Mouse (Mus musculus) left cerebral cortex, adult 18-20 months (tissue): ENCODE data around the gene Scimp. TPM values are rescaled to one million over a fixed set of nuclear protein-coding genes. Genes with fewer than 3 reads are reported as not detected.
"Not testable (repeated sequence)": the region's sequence is repeated elsewhere in the genome, so short reads cannot be mapped to it uniquely, and the experiment has no call there.

Experiments
- DNase-seq, 2 experiments: peaks; one replicate each; pipeline ENCODE4 v3.0.0; 2021 to 2022; ENCODE audit warnings: low spot score in 2 of 2, mixed read lengths in 1 of 2
- total RNA-seq, 2 experiments: library from RNA; stranded (reverse); gene quantifications; 2 replicates each; pipeline ENCODE4 v1.2.3; 2021

Scimp gene
- total RNA-seq, 2 experiments from 2014 or later = not detected

- no peak for DNase-seq
Observed at GRCm38 (mm10) chr11:70811471-70812240, 730 bp downstream of the Scimp start.

DNA sequence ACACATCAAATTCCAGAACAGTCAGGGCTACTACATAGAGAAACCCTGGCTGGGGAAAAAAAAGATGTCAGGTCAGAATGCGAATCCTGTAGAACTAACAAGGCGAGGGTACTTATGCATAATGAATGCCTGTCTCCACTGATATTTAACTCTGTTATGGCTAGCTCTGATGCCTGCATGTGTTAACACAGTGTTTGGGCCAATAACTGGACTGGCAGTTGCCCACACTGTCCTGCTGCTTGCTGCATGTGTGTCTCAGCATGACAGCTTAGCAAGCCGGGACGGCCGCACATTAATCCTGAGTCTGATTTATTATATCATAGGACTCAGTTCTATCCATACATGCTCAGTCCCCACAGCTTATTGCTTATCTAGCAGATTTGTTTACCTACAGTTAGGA, 1.3 kb downstream of the Scimp start:
- no peak for DNase-seq

- no peak for DNase-seq
Observed at GRCm38 (mm10) chr11:70809011-70809410, 3.4 kb downstream of the Scimp start.

DNA sequence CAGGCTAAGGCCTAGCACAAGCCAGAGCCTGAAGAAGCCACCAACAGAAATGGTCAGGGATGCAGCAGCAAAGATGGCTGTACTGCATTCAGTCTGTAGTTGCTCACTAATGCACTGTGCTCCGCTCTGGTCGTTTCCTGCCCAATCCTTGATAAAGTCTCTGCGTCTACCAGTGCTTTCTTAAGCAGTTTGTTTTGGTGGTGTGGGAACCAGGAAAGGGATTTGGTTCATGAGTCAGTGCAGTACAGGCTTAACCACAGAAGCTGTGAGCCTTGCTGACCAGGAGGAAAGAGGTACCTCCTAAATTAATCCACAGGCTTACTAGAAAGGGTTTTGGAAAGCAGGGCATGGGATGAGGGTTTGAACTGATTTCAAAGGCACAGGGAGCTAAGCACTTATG, 4.3 kb downstream of the Scimp start:
- DNase-seq = no peak

DNA sequence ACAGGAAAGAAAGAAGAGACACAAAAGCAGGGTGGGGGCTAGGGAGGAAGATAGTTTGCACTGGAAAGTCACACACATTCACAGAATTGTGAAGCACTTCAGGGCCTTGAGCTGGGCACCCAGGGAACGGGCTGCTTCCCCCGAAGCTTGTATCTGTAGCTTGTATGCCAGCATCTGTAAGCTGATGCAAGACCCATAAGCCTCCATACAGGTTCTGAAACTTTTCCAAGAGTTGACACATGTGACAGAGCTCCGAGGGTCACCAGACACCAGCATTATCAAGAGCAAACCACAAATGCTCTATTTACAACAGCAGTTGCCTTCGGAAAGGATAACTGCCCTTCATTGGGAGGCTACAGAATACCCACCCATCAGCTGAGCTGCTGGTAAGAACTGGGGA, 4.8 kb downstream of the Scimp start:
- no peak for DNase-seq

DNA sequence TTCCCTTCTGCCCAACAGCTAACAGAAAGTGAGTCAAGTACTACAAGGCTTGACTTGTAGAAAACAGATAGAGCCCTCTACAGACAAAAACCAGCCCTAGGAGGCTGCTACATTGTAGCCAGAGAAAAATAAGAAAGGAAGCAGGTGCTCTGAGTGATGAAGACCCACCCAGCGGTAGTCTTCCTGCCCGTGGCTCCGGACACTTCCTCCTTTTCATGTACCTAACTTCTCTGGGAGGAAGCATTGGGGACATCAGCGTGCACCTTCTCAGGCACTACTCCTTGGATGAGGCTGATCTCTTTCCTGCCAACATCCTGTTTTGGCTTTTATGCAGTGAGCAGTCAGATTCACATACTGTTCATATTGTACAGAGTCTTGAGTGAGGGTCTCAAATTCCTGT, 5.7 kb downstream of the Scimp start:
- DNase-seq = no peak

DNA sequence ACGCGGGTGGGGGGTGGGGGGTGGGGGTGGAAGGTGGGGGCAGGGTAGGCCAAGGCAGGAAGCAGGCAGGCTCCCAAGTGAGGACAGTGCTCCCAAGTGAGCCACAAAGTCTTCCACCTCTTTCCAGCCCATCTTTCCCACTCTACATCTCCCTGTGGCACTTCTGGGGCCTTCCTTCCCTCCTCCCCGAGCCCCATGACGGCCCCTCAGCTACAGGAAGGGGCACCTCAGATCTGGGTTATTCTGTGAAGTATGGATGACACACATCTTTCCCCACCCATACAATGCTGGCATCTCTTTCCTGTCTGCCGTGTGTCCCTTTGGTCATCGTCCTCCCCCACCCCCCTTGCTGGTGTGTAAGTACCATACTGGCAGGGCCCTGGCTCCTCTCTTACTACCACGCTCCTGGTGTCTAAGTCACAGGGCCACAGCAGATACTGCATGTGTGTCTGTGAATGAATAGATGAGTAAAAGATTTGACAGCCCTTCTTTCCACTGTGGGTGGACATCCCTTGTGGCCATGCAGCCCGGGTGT, 6.7 kb downstream of the Scimp start:
- DNase-seq = no peak

DNA sequence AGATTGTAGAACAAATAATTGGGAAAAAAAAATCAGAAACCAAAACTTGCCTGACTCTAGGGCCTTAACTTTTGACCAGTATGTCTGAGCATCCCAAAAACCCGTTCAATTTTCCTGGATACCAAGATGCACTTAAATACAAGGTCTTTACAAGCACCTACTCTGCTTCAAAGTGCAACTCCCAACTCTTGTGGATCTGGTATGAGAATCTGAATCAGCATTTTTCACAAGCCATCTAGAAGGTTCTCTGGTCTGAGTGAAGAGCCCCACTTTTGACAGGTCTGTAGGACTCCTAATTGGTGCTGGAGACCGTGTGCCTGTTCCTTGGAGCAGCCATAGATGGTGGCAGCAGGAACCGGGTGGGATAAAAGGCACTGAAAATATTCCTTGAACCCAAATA, 8.0 kb downstream of the Scimp start:
- no peak for DNase-seq

DNA sequence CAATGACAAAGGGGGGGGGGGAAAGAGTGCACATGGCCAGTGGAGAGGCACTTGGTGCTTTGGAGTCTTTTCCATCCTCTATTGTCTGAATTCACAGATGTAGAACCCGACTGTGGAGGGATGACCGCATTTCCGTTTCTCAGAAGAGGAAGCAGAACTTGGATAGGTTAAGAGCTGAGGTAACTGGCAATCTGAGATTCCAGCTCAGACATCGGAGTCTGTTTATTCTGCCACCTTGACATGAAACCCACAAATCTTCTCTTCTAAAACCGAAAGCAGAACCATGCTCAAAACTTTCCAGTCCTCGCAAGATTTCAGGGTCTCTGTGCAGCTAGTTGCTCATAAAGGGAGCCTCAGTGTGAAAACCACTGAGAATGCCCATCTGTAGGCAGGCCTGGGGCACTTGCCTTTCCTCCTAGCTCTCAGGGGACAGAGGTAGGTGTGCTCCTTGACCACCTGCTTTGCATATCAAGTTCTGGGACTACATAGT, 8.6 kb downstream of the Scimp start:
- DNase-seq = no peak

DNA sequence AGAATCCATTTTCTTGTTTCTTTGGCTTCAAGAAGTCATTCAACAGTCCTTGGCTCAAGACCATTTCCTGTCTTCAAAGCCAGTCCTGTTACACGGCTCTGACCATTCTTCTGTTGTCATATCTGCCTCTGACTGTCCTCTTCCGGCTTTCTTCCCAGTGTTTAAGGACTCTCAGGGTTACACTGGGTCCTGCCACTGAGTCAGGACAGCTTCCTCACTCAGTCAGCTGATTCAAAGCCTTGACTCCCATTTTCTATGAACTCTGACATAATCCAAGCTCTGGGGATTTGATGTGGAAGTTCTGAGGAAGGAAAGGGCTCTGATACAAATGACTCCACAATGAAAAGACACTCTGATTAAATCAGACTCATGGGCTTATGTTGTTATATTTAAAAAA, 9.5 kb downstream of the Scimp start:
- DNase-seq = no peak

GRCm38 (mm10) chr11:70802208-70802864, 10.1 kb downstream of the Scimp start:
- DNase-seq = no peak

DNA sequence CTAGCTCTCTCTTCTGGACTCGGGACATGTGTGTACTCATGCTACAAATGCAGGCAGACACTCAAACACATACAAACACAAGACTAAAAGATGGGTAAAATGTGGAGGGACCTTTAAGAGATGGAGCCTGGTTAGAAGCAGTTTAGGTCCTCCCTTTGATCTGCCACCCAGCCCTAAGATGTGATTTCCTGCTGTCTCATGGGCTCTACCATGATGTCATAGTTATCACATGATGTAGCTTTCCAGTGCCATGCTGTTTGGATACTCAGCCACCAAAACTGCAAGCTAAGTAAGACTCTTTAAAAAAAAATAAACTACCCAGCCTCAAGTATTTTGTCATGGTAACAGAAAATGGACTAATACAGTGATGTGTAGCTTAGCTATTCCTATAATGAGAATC, 20.0 kb downstream of the Scimp start:
- no peak for DNase-seq

GRCm38 (mm10) chr11:70791676-70792075, 20.7 kb downstream of the Scimp start:
- DNase-seq = no peak

DNA sequence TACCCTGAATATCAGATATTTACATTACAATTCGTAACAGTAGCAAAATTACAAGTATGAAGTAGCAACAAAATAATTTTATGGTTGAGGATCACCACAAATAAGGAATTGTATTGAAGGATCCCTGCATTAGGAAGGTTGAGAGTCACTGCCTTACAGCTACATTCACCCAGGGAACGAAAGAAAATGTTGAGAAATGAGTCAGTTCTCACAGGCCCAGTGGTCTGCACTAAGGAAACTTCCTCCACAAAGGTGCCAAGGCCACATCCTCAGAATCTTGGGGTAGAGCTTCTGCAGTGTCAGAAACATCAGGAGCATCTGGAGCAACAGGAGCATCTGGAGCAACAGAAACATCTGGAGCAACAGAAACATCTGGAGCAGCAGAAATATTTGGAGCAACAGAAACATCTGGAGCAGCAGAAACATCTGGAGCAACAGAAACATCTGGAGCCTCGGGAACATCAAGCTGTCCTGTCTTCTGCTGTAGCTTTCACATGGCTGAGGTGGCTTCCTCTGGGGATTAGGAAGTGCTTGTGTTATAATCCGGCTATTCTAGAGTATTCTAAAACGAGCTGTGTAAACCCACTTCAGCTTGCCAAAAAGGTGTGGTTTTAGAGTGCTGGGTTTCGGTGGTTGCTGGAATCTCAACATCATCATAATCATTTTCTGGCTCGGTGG, 21.4 kb downstream of the Scimp start:
- no peak for DNase-seq

DNA sequence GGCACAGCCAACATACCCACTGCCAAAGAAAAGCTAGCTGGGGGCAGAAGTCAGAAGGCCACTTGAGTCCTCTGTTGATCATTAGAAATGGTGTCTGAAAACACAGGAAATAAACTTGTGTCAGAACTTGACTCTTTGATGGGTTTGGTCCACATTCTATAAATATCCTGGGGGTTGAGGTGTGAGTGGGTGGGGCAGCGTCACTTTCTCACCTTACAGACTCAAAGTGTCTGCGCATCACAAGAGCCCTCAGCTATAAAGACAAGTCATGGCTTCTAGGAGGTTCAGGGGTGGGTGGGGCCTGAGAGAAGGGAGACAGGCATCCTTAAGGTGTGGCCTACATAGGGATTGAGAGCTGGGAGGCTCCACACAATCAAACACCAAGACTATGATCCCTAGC, 22.0 kb downstream of the Scimp start:
- no peak for DNase-seq

DNA sequence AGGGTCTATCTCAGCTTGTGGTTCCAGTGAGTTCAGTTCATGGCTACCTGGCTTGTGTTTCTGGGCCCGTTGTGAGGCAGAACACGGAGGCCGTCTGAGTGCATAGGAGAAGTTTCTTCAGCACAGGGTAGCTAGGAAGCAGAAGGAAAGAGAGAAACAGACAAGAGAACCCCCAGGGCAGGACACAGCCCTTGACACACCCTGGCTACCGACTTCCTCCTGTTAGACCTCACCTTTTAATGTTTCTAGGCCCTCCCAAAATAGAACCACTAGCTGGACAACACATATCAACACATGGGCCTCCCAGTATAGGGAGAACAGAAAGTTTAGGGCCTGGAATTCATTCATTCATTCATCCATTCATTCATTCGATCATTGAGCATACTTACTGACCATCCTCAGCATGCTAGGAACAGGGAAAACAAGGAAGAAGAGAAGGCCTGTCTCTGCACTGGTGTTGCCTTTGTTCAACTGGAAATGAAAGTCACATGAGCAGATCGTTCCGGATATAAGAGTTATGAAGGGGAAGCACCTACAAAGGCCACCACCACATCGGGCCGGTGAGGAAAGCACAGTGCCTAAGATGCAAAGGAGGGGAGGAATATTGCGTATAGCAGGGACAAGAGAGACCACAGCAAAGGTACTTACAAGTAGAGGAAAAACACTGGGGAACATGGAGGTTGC, 23.3 kb downstream of the Scimp start:
- DNase-seq = no peak

DNA sequence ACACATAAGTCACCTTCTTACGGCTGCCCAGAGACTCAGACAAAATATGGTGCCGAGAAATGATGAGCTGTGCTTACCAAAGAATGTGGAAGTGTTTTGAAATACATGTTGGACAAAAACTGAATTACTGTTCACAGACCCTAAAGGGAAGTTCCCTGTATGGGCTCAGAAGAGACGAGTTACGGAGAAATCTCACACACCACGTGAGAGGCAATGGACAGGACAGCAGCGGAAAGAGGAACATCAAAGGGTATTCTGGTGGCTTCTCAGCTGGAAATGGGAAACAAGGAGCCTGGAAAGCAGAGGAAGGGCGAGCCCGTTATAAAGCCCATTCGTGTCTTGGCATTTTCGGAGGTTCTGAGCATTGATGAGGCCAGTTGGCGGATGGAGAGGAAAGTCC, 25.3 kb downstream of the Scimp start:
- no peak for DNase-seq

DNA sequence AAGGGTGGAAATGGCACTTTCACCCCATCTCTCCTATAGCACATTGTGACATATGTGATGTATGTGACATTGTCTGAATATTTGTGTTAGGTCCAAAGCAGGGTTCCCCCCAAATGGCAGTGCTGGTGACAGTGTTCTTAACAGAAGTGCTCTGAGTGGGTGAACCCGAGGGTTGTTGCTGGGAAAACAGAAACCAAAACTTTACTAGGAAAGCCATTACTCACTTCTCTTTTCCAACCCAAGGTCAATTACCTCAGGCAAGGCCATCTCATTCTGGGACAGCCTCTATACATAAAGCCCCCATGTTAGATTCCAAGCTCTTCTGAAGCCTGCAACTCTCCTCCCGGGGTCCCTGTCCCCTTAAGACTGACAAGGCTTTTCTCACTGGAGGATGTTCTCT, 26.5 kb downstream of the Scimp start:
- no peak for DNase-seq

- not testable (repeated sequence) for DNase-seq
Observed at GRCm38 (mm10) chr11:70778058-70778457, 34.3 kb downstream of the Scimp start.

DNA sequence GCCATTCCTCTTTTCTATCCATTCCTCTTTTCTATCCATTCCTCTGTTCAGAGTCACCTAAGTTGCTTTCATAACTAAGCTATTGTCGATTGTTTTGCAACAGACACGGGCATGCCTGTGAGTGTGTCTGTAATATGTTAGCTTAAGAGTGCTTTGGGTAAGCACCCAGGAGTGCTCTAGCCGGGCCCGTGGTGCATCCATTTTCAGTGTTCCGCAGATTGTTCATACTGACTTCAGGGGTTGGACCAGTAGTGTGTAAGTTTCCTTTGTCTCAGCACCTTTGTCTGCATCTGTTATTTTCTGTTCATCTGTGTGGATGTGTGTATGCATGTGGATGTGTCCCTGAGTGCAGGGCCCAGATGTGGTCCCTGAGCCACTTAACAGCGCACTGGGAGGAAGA, 34.8 kb downstream of the Scimp start:
- DNase-seq = no peak

- DNase-seq = peak; percentile 70 to 71
Observed at GRCm38 (mm10) chr11:70776830-70777571, 35.4 kb downstream of the Scimp start.
